Mouse (Mus musculus) cerebellum, adult (tissue): ENCODE measurements around the gene BC052040.

ENCODE experiments used
- ATAC-seq: cut with Nextera tagmentation; 2 replicates; pipeline ENCODE4 v1.9.2; 2017; ENCODE audit warnings: mild to moderate bottlenecking, moderate library complexity, mixed read lengths; ENCODE audit not compliant: insufficient number of reproducible peaks, low FRiP score, low TSS enrichment

BC052040 gene

DNA sequence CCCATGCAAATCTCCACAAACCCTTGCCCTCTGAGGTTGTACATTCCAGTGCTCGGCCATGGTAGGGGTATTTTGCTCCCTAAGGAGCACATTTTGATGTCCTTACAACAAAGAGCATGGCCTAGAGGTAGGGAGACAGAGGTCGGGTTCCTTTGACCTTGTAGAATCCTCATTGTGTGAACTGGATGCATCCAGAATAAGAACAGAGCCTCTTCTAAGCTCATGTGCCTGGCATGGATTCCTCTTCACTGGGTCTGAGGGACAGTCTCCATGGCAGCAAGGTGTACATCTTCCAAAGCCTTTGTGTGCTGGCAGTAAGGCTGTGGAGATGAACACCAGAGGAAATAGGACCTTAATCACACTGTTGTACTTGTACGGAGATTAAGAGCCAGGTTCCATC lies 112.3 kb downstream of the BC052040 start:
- ATAC-seq, result no peak

- no peak for ATAC-seq
Observed at GRCm38 (mm10) chr2:115694386-115694785, 112.9 kb downstream of the BC052040 start.

DNA sequence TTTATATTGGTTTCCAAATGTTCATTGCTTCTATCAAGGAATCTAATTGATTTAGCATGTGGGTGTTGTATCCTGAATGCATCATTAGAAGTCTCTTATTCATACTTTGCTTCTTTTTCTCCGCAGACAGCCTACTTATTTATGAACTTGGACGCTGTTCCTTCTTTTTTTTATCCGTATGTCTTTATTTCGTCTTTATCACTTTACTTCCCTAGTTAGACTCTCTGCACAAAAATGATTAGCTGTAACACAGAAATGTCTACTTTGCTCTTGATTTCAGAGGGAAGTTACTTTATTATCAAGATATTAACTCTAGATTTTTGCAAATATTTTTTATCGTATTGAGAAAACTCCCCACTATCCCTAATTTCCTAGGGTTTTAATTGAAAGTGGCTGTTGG lies 117.5 kb downstream of the BC052040 start:
- ATAC-seq, result no peak

DNA sequence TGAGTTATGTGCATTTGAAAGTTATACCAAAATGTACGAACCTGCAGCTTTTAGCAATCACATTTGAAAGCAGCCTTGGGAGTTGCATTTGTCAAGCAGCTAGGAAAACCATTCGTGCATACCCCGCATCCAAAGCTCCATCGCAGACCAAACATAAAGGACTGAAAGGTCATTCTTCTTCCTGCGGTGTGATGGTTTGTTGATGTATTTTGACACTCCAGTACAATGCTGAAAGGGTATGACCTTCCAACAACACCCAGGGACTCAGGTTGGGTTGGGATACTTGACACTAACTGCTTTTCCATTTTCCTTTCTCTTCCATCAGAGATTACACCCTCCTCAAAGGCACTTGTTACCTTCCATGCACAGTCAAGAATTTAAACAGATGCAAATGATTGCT lies 121.1 kb downstream of the BC052040 start:
- ATAC-seq, result no peak

GRCm38 (mm10) chr2:115717535-115717934 lies 136.0 kb downstream of the BC052040 start:
- ATAC-seq, result no peak

- ATAC-seq, result no peak
Observed at GRCm38 (mm10) chr2:115717980-115718379, 136.5 kb downstream of the BC052040 start.

GRCm38 (mm10) chr2:115723452-115723851 lies 141.9 kb downstream of the BC052040 start:
- ATAC-seq, result no peak

GRCm38 (mm10) chr2:115724216-115724615 lies 142.7 kb downstream of the BC052040 start:
- ATAC-seq, result no peak

GRCm38 (mm10) chr2:115724726-115725125 lies 143.2 kb downstream of the BC052040 start:
- no peak for ATAC-seq

- ATAC-seq, result no peak
Observed at GRCm38 (mm10) chr2:115725503-115725902, 144.0 kb downstream of the BC052040 start.

DNA sequence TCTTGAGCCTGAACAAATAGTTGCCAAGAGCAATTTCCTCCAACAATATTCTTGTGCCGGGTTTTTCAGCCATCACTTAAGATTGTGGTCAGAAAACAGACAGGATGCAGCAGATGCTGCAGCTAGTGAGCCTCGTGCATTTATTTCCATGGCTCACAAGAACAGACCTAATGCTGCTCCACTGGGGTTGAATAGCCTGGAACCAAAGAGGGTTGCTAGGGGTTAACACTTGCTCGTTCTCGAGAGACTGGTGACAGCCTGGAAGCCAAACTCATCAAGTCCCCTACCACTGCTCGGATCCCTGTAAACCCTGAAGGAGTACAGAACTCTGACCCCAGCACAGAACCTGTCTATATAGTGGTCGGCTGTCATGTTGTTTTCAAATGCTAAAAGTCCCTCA lies 144.4 kb downstream of the BC052040 start:
- ATAC-seq, result no peak

GRCm38 (mm10) chr2:115726806-115727205 lies 145.3 kb downstream of the BC052040 start:
- ATAC-seq, result no peak

GRCm38 (mm10) chr2:115728627-115729026 lies 147.1 kb downstream of the BC052040 start:
- no peak for ATAC-seq

GRCm38 (mm10) chr2:115730502-115730901 lies 149.0 kb downstream of the BC052040 start:
- ATAC-seq, result no peak

DNA sequence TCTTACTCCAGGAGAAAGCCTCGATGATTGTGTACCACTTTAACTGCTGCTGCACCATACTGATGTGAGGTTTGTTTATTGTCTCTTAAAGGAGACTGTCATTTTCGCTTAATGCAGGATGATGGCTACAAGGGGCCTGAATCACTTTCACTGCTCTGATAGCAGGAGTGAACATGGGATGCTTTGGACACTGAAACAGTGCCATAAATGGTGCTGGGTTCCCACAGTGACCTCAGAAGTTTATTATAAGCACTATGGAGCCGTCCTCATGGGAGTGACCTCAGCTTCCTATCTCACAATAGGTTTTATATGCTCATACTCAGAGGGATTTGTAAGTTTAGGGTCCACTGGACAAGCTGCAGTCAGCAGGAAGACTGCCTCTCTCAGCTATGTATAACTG lies 149.7 kb downstream of the BC052040 start:
- no peak for ATAC-seq

GRCm38 (mm10) chr2:115732572-115732971 lies 151.1 kb downstream of the BC052040 start:
- no peak for ATAC-seq

DNA sequence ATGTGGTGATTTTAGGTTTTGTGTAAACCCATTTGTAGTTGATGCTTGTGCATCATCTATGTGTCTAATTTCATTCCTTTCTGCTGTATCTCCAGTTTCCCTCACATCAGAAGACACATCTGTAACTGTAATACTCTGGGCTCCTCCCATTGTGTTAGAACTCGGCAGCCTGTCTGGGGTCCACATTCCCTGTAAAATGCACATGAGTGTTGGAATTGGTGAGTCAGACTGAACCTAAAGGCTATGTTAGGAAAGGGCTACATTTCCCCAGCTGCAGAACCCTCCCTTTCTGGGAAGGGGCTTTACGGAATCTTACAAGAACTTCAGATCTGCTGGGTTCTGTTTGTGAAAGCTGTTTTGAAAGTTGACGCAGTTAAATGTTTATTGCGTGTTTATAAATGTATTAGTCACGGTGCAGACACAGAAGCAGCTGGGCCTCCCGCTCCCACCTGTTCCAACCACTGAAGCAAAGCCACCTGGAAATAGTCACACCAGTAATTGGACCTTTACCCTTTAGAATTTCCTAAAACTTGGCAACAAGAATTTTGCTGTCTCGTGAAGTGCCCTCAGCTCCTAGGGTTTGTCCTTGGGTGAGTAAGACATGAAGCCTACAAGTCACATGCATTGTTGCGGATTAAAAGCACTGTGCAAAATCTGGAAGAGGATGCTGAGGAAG lies 151.6 kb downstream of the BC052040 start:
- ATAC-seq, result no peak

GRCm38 (mm10) chr2:115734850-115735249 lies 153.3 kb downstream of the BC052040 start:
- ATAC-seq, result no peak

GRCm38 (mm10) chr2:115736416-115736815 lies 154.9 kb downstream of the BC052040 start:
- no peak for ATAC-seq

GRCm38 (mm10) chr2:115737966-115738365 lies 156.4 kb downstream of the BC052040 start:
- no peak for ATAC-seq

DNA sequence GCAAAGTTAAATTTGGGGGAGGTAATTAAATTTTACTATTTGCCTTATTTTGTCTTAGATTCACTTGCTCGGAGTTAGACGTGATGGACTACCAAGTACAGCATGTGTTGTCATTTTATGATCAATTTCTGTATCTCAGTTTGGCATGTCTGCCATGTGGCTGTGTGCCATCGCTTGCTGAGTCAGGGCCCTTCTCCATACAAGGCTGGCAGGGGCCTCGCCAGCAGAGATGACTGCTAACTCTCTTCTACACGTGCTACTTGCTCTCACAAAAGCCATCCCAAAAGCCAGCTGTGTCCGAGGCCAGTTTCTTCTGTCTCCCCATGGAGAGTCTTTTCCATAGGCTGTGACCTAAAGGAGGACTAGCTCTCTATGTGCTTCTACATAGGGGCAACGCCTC lies 160.5 kb downstream of the BC052040 start:
- ATAC-seq, result no peak

- no peak for ATAC-seq
Observed at GRCm38 (mm10) chr2:115747639-115748038, 166.1 kb downstream of the BC052040 start.

DNA sequence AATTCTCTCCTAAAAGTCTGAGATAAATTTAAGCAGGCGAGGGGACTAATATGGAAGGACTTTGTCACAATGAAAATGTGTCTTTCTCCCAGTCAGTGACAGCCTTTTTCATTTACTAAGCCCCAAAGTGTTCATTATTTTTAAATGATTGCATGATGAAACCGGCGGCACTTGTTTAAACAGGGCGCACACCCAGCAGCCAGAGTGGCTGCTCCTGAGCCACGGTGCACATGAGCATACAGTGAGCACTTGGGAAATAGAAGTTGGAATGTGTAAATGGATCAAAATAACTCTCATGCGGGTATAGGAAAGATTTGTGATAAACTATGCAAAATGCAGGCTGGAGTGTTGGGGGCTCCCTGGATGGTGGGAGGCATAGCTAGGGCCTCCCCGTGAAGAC lies 169.7 kb downstream of the BC052040 start:
- ATAC-seq, result no peak
